Mouse (Mus musculus) MEL (cell line): ENCODE measurements around the gene Arpc5. TPM values are rescaled to one million over a fixed set of nuclear protein-coding genes. Genes with fewer than 3 reads are reported as not detected.
"Not testable (repeated sequence)": the region's sequence is repeated elsewhere in the genome, so short reads cannot be mapped to it uniquely, and the experiment has no call there.

Experiments used
- DNase-seq: peaks from one replicate; pipeline ENCODE4 v3.0.0; 2011; ENCODE audit warnings: low read depth, low spot score
- H3K27ac ChIP-seq: 2 replicates; pipeline ENCODE4 v1.5.1; 2012; ENCODE audit warnings: low read depth, mild to moderate bottlenecking, control low read depth, low read length, moderate library complexity; ENCODE audit not compliant: control insufficient read depth
- H3K27me3 ChIP-seq, 2 experiments: fragments of 150-350 bp in 1 of 2; sonication (generic) in 1 of 2; 2 replicates each; pipeline ENCODE4 v1.6.1; 2012; ENCODE audit warnings: low read length in 2 of 2, mild to moderate bottlenecking in 2 of 2, improper control_type of control experiment in 1 of 2, moderate library complexity in 1 of 2; ENCODE audit not compliant: insufficient read depth in 2 of 2, control insufficient read depth in 1 of 2
- H3K36me3 ChIP-seq, 2 experiments: 2 replicates each; pipeline ENCODE4 v1.6.1; 2012 to 2014; ENCODE audit warnings: low read length in 2 of 2, improper control_type of control experiment in 1 of 2, inconsistent platforms in 1 of 2, mild to moderate bottlenecking in 1 of 2; ENCODE audit not compliant: insufficient read depth in 2 of 2, control insufficient read depth in 1 of 2
- H3K4me1 ChIP-seq, 2 experiments: fragments of 150-350 bp in 1 of 2; sonication (generic) in 1 of 2; 2 replicates each; pipeline ENCODE4 v1.6.1; 2012; ENCODE audit warnings: low read length in 2 of 2, improper control_type of control experiment in 1 of 2, mild to moderate bottlenecking in 1 of 2; ENCODE audit not compliant: insufficient read depth in 2 of 2, control insufficient read depth in 1 of 2
- H3K4me3 ChIP-seq, 2 experiments: fragments of 150-350 bp in 1 of 2; sonication (generic) in 1 of 2; 2 replicates each; pipeline ENCODE4 v1.5.1; 2012; ENCODE audit warnings: low read depth in 2 of 2, low read length in 2 of 2, mild to moderate bottlenecking in 2 of 2, moderate library complexity in 2 of 2, control low read depth in 1 of 2, improper control_type of control experiment in 1 of 2; ENCODE audit not compliant: control insufficient read depth in 1 of 2, insufficient read depth in 1 of 2
- H3K79me2 ChIP-seq: 2 replicates; pipeline ENCODE4 v1.6.1; 2012; ENCODE audit warnings: mild to moderate bottlenecking, low read length, moderate library complexity; ENCODE audit not compliant: control insufficient read depth, poor library complexity, insufficient read depth
- H3K9ac ChIP-seq: 2 replicates; pipeline ENCODE4 v1.6.1; 2012; ENCODE audit warnings: low read depth, mild to moderate bottlenecking, control low read depth, low read length, moderate library complexity; ENCODE audit not compliant: control insufficient read depth, poor library complexity, severe bottlenecking
- H3K9me3 ChIP-seq: fragments of 150-350 bp; sonication (generic); replicated peaks from 2 replicates; pipeline ENCODE4 v1.6.1; 2012; ENCODE audit warnings: mild to moderate bottlenecking, low read length, improper control_type of control experiment, moderate library complexity; ENCODE audit not compliant: insufficient read depth
- BHLHE40 ChIP-seq: IDR thresholded peaks from 2 replicates; pipeline ENCODE4 v1.6.1; 2012; ENCODE audit warnings: low read depth, mild to moderate bottlenecking, inconsistent platforms, low read length, improper control_type of control experiment, borderline replicate concordance
- CTCF ChIP-seq, 3 experiments: IDR thresholded peaks in 2 of 3; conservative IDR thresholded peaks in 1 of 3; 2 replicates each; pipeline ENCODE4 v1.5.1; 2011 to 2012; ENCODE audit warnings: low read length in 3 of 3, low read depth in 2 of 3, mild to moderate bottlenecking in 2 of 3, improper control_type of control experiment in 1 of 3, inconsistent platforms in 1 of 3, mixed read lengths in 1 of 3, moderate library complexity in 1 of 3; ENCODE audit not compliant: control insufficient read depth in 1 of 3, insufficient read depth in 1 of 3, poor library complexity in 1 of 3, severe bottlenecking in 1 of 3
- E2F4 ChIP-seq: IDR thresholded peaks from 2 replicates; pipeline ENCODE4 v1.6.1; 2011; ENCODE audit warnings: low read depth, low read length, improper control_type of control experiment, borderline replicate concordance
- GABPA ChIP-seq: IDR thresholded peaks from 2 replicates; pipeline ENCODE4 v1.6.1; 2012; ENCODE audit warnings: low read depth, mild to moderate bottlenecking, inconsistent platforms, low read length, improper control_type of control experiment, moderate library complexity
- GATA1 ChIP-seq: IDR thresholded peaks from 2 replicates; pipeline ENCODE4 v1.6.1; 2011; ENCODE audit warnings: low read depth, low read length, improper control_type of control experiment
- HCFC1 ChIP-seq: IDR thresholded peaks from 2 replicates; pipeline ENCODE4 v1.6.1; 2012; ENCODE audit warnings: low read depth, mild to moderate bottlenecking, inconsistent platforms, low read length, improper control_type of control experiment, moderate library complexity
- KAT2A ChIP-seq: conservative IDR thresholded peaks from 2 replicates; pipeline ENCODE4 v1.6.1; 2012; ENCODE audit warnings: low read depth, low read length, improper control_type of control experiment, inconsistent platforms
- MEF2A ChIP-seq: IDR thresholded peaks from 2 replicates; pipeline ENCODE4 v1.6.1; 2014; ENCODE audit warnings: low read depth, mild to moderate bottlenecking, inconsistent platforms, low read length, improper control_type of control experiment; ENCODE audit not compliant: poor library complexity, insufficient replicate concordance, severe bottlenecking; ENCODE audit errors: extremely low read depth
- MXI1 ChIP-seq: IDR thresholded peaks from 2 replicates; pipeline ENCODE4 v1.6.1; 2011; ENCODE audit warnings: mild to moderate bottlenecking, low read depth, low read length, improper control_type of control experiment
- MYB ChIP-seq: IDR thresholded peaks from 2 replicates; pipeline ENCODE4 v1.6.1; 2011; ENCODE audit warnings: mild to moderate bottlenecking, low read depth, low read length, improper control_type of control experiment
- MYC ChIP-seq: IDR thresholded peaks from 2 replicates; pipeline ENCODE4 v1.6.1; 2011; ENCODE audit warnings: low read depth, mild to moderate bottlenecking, low read length, improper control_type of control experiment, moderate library complexity
- POLR2A ChIP-seq, 2 experiments: IDR thresholded peaks; 2 replicates each; pipeline ENCODE4 v1.6.1; 2011 to 2012; ENCODE audit warnings: low read length in 2 of 2, mild to moderate bottlenecking in 2 of 2, control low read depth in 1 of 2, improper control_type of control experiment in 1 of 2, low read depth in 1 of 2, moderate library complexity in 1 of 2; ENCODE audit not compliant: control insufficient read depth in 1 of 2, insufficient read depth in 1 of 2, poor library complexity in 1 of 2
- RAD21 ChIP-seq: IDR thresholded peaks from 2 replicates; pipeline ENCODE4 v1.6.1; 2011; ENCODE audit warnings: mild to moderate bottlenecking, low read depth, low read length, improper control_type of control experiment
- SIN3A ChIP-seq: IDR thresholded peaks from 2 replicates; pipeline ENCODE4 v1.6.1; 2012; ENCODE audit warnings: low read length, improper control_type of control experiment, inconsistent platforms
- SMC3 ChIP-seq: IDR thresholded peaks from 2 replicates; pipeline ENCODE4 v1.6.1; 2011; ENCODE audit warnings: low read depth, low read length, improper control_type of control experiment
- TAL1 ChIP-seq: IDR thresholded peaks from 2 replicates; pipeline ENCODE4 v1.6.1; 2012; ENCODE audit warnings: mild to moderate bottlenecking, inconsistent platforms, low read length, moderate library complexity, mixed read lengths
- TBP ChIP-seq: IDR thresholded peaks from 2 replicates; pipeline ENCODE4 v1.8.0; 2011; ENCODE audit warnings: low read depth, low read length, improper control_type of control experiment
- TCF12 ChIP-seq: IDR thresholded peaks from 2 replicates; pipeline ENCODE4 v1.6.1; 2014; ENCODE audit warnings: low read depth, mild to moderate bottlenecking, inconsistent platforms, low read length, improper control_type of control experiment, moderate library complexity
- USF2 ChIP-seq, 2 experiments: IDR thresholded peaks; 2 replicates each; pipeline ENCODE4 v1.6.1; 2011 to 2012; ENCODE audit warnings: improper control_type of control experiment in 2 of 2, low read length in 2 of 2, borderline replicate concordance in 1 of 2, inconsistent platforms in 1 of 2, low read depth in 1 of 2, mild to moderate bottlenecking in 1 of 2; ENCODE audit not compliant: insufficient read depth in 1 of 2
- ZKSCAN1 ChIP-seq: IDR thresholded peaks from 2 replicates; pipeline ENCODE4 v1.6.1; 2012; ENCODE audit warnings: low read depth, mild to moderate bottlenecking, inconsistent platforms, low read length, improper control_type of control experiment, moderate library complexity
- ZNF384 ChIP-seq: IDR thresholded peaks from 2 replicates; pipeline ENCODE4 v1.6.1; 2012; ENCODE audit warnings: low read depth, mild to moderate bottlenecking, inconsistent platforms, low read length, improper control_type of control experiment
- polyA plus RNA-seq, 2 experiments: library from polyadenylated mRNA; stranded (reverse) in 1 of 2; unstranded in 1 of 2; fragments of >175 nt in 1 of 2; fragments of >200 nt in 1 of 2; gene quantifications; 2 replicates each; pipeline versions ENCODE4 v1.2.1 to v1.2.4; 2012; ENCODE audit warnings: low replicate concordance in 2 of 2, low read depth in 1 of 2; ENCODE audit not compliant: insufficient read length in 2 of 2, insufficient read depth in 1 of 2, missing spikeins in 1 of 2
- total RNA-seq: library from RNA; depleted of rRNA; stranded (reverse); fragments of 300-350 nt; gene quantifications from 2 replicates; pipeline ENCODE4 v1.2.3, GENCODE M21; 2012

The Arpc5 gene
- total and polyA plus RNA-seq, 3 experiments = 119 to 145 TPM; not detected in 1

DNA sequence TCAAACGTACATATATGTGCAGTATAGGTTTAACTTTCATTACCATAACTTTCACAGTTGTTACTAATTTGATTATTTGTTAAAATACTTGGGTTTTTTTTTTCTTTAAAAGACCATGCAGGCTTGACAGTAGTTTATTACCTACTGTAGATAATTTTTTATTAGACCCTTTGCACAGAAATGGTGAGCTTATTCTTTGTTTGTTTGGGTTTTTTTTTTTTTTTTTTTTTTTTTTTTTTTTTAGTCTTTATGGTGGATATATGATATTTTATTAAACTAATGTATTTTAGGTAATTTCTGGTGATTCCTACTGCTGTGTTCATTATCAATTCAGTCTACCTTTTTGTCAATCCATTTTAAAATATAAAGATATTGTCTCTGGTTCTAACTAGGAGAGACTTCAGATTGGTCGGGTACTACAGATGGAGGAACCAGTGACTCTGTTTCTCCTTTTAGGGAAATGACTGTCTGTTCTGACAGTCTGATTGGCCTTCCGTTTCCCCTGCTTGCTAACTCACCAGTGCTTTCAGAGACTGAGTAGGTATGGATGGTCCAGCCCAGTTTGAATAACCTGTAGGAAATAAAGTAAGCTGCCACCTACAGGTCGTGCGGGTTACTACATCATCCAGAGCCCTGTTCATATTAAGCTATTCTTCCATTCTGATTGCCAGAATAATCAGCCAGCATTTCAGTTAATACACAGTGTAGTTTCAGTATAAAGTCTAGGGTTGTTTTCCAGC, 1.6 kb downstream of the Arpc5 start:
- TF ChIP-seq MYB = no peak
- TF ChIP-seq HCFC1 = peak; percentile 39; the same call in 1 of the 2 replicates
- no peak for TF ChIP-seq ZKSCAN1
- TF ChIP-seq MXI1 = peak; percentile 18; the same call in 1 of the 2 replicates
- TF ChIP-seq GABPA = no peak
- peak; percentile 75; the same call in 1 of the 2 replicates for TF ChIP-seq ZNF384
- no peak for TF ChIP-seq E2F4
- TF ChIP-seq MEF2A = no peak
- TF ChIP-seq RAD21 = peak; percentile 24
- TF ChIP-seq BHLHE40 = no peak
- TF ChIP-seq KAT2A = no peak
- TF ChIP-seq CTCF (IDR thresholded peaks at IDR 0.05 in 2 of 3, conservative IDR thresholded peaks at IDR 0.05 in 1 of 3; ENCODE audit: control insufficient read depth in 1 of 3, insufficient read depth in 1 of 3, low read depth in 2 of 3, low read length in 3 of 3, poor library complexity in 1 of 3, severe bottlenecking in 1 of 3) = peak; percentile 33 to 87 (median 78); a peak in 5 of 6 replicates
- TF ChIP-seq GATA1 = no peak
- TF ChIP-seq SMC3 = peak; percentile 63
- TF ChIP-seq SIN3A = peak; percentile 73
- 0 out of 2 replicates have a peak, but pooled peaks have one; percentile 27 for TF ChIP-seq TBP
- TF ChIP-seq POLR2A (IDR thresholded peaks at IDR 0.05; ENCODE audit: control insufficient read depth in 1 of 2, insufficient read depth in 1 of 2, low read depth in 1 of 2, low read length in 2 of 2, poor library complexity in 1 of 2) = 0 out of 4 replicates have a peak, but pooled peaks of 1 of the 2 experiments have one; percentile 25
- Histone ChIP-seq H3K79me2 (peaks cover 13% of the 10 kb centered on the region), H3K4me3 (peak overlapping the region in 1 of 2 experiments; percentile 99; a peak in 2 of 4 replicates), H3K27ac (no peak overlapping the region), H3K4me1 (peaks cover 0 to 4% of the 10 kb centered on the region in 2 experiments; a peak in 2 of 4 replicates), H3K36me3 (peaks cover 4 to 25% of the 10 kb centered on the region in 2 experiments), H3K27me3 (peaks cover 2 to 3% of the 10 kb centered on the region in 2 experiments; a peak in 3 of 4 replicates), H3K9ac (peak overlapping the region; percentile 96; the same call in 1 of the 2 replicates), H3K9me3 (no peaks in the 10 kb centered on the region)
- peak; percentile 95 for DNase-seq

DNA sequence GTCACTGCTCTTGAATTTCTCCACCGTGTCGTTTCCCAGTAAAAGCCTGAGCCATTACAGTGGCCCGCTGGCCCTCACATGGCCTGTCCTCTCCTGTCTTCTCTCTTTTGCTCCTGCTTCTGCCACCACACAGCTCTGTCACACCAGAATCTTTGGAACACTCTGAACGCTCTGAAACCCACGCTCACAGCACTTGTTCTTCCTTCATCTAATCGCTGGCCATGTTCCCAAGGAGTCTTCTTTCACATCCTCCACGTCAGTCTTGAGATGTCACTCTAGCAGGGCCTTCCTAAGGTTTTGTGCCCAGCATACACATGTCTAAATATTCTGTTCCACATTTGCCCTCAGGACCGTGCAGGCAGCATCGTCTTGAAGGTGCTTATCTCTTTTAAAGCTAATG, 4.7 kb downstream of the Arpc5 start:
- TF ChIP-seq TAL1 (no peak), USF2 (IDR thresholded peaks at IDR 0.05; ENCODE audit: borderline replicate concordance in 1 of 2, insufficient read depth in 1 of 2, low read depth in 1 of 2, low read length in 2 of 2) (no peak), MEF2A (no peak), CTCF (IDR thresholded peaks at IDR 0.05 in 2 of 3, conservative IDR thresholded peaks at IDR 0.05 in 1 of 3; ENCODE audit: control insufficient read depth in 1 of 3, insufficient read depth in 1 of 3, low read depth in 2 of 3, low read length in 3 of 3, poor library complexity in 1 of 3, severe bottlenecking in 1 of 3) (no peak), MYC (no peak), MXI1 (no peak), TCF12 (no peak)
- Histone ChIP-seq H3K27me3 (no peaks in the 10 kb centered on the region; a peak in 1 of 4 replicates), H3K9me3 (no peaks in the 10 kb centered on the region), H3K4me1 (peaks cover 0 to under 1% of the 10 kb centered on the region in 2 experiments; a peak in 2 of 4 replicates), H3K27ac (no peak overlapping the region), H3K79me2 (peaks cover 13% of the 10 kb centered on the region), H3K4me3 (no peak overlapping the region), H3K36me3 (peaks cover 4 to 31% of the 10 kb centered on the region in 2 experiments), H3K9ac (no peak overlapping the region)
- DNase-seq = no peak

DNA sequence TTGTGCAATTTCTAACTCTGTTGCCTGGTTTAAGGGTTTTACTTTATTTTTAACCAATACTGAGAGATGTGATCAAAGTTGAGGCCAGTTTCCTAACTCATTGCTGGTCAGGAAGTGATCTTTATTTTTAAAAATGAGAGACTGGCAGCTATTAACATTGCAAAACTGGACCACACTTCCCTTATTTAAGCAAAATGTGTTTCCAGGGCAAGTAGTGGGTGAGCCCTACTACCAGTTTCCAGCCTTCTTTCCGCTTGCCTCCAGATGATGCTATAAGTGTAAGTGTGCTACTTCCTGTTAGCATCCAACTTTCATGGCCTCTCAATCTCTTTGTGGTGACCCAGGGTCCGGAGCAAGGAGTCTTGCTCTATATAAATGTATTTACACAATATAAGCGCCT, 8.3 kb downstream of the Arpc5 start:
- H3K4me1 ChIP-seq, H3K9ac ChIP-seq, H3K27ac ChIP-seq, H3K4me3 ChIP-seq, H3K9me3 ChIP-seq, H3K27me3 ChIP-seq, DNase-seq, H3K79me2 ChIP-seq: not testable (repeated sequence)
- H3K36me3 ChIP-seq = peaks cover 4 to 23% of the 10 kb centered on the region in 2 experiments
